Mouse (Mus musculus) cortical plate, adult 2 months (tissue): Measurements from ENCODE around the gene Adcy5. TPM values are rescaled to one million over a fixed set of nuclear protein-coding genes. Genes with fewer than 3 reads are reported as not detected.
A peak's percentile ranks its signal among the peaks of the same experiment; 100 is the strongest.

ENCODE experiments used
- H3K27ac ChIP-seq: fragments of 200-500 bp; 2 replicates; pipeline ENCODE4 v1.5.1; 2012; ENCODE audit warnings: low read length, control low read depth, inconsistent platforms; ENCODE audit not compliant: insufficient read depth
- H3K4me1 ChIP-seq: fragments of 200-500 bp; 2 replicates; pipeline ENCODE4 v1.6.1; 2011; ENCODE audit warnings: low read length; ENCODE audit not compliant: control insufficient read depth, insufficient read depth
- H3K4me3 ChIP-seq: fragments of 200-500 bp; 2 replicates; pipeline ENCODE4 v1.5.1; 2011; ENCODE audit warnings: mild to moderate bottlenecking, low read length, control low read depth; ENCODE audit not compliant: insufficient read depth
- CTCF ChIP-seq: fragments of 200-500 bp; IDR thresholded peaks from 2 replicates; pipeline ENCODE4 v1.5.1; 2011; ENCODE audit warnings: mild to moderate bottlenecking, control low read depth, low read length; ENCODE audit not compliant: insufficient read depth; ENCODE audit errors: extremely low read depth
- POLR2A ChIP-seq: fragments of 200-500 bp; IDR thresholded peaks from 2 replicates; pipeline ENCODE4 v1.6.1; 2011; ENCODE audit warnings: mild to moderate bottlenecking, low read length, control low read depth; ENCODE audit not compliant: insufficient read depth; ENCODE audit errors: extremely low read depth
- polyA plus RNA-seq: library from polyadenylated mRNA; depleted of rRNA; stranded (reverse); fragments of >200 nt; gene quantifications from 2 replicates; pipeline ENCODE4 v1.2.3, GENCODE M21; 2012; rRNA removed

Gene Adcy5
- polyA plus RNA-seq, 1 experiment = 93.4 TPM

DNA sequence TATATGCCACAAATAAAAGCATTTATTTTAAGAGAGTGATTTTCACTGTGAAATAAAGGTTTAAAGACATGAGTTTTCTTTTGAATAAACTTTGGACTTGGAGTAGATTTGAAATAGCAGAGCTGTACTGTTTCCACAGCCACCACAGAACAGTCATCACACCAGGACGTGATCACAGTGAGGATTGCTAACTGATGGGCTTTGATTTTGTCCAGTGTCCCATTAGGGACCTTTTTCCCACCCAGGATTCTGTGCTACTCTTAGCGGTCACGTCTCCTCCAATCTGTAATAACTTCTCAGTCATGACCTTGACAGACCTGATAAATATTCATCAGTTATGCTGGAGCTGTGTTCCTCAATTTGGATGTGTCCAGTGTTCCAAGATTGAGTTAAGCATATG lies 160.8 kb downstream of the Adcy5 start:
- H3K4me3 ChIP-seq = no peak overlapping the region
- H3K27ac ChIP-seq = no peak overlapping the region
- TF ChIP-seq POLR2A = no peak
- TF ChIP-seq CTCF = no peak
- H3K4me1 ChIP-seq = peaks cover 2% of the 10 kb centered on the region; the same call in 1 of the 2 replicates

DNA sequence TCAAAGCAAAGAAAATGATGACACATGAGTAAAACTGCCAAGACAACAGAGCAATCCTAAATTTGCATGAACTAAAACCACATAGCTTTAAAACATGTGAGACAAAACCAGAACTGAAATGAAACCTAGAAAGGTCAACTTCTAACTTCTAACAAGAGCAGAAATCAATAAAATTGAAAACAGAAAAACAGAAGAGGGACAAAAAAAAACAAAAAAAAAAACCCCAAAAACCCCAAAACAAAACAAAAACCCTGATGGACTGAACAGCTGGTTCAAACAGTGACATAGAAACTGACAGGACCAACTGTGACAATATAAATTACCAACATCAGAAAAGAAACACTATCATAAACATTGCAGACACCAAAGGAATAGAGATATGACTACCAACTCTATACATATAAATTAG lies 162.2 kb downstream of the Adcy5 start:
- TF ChIP-seq CTCF (no peak), POLR2A (no peak)
- Histone ChIP-seq H3K4me1 (peaks cover 2% of the 10 kb centered on the region; the same call in 1 of the 2 replicates), H3K27ac (no peak overlapping the region), H3K4me3 (no peak overlapping the region)

DNA sequence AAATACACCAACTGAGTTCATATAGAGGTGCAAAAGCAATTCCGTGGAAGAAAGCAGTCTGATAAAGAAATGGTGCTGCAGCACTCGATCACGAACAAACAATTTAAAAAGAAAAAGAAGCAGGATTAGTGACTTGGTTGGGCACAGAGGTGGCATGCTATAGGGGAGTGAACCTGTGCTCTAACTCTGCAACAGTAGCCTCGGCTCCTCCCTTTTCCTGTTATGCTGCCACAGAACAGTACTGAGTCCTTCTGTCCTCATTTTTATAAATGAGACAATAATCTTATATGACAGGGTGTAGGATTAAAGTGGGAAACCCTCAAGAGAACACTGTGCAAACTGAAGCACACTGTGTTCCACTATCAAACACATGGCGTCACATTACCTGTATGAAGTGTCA lies 162.8 kb downstream of the Adcy5 start:
- TF ChIP-seq CTCF (no peak), POLR2A (no peak)
- H3K27ac ChIP-seq = no peak overlapping the region
- H3K4me1 ChIP-seq = peaks cover 2% of the 10 kb centered on the region; the same call in 1 of the 2 replicates
- no peak overlapping the region for H3K4me3 ChIP-seq

DNA sequence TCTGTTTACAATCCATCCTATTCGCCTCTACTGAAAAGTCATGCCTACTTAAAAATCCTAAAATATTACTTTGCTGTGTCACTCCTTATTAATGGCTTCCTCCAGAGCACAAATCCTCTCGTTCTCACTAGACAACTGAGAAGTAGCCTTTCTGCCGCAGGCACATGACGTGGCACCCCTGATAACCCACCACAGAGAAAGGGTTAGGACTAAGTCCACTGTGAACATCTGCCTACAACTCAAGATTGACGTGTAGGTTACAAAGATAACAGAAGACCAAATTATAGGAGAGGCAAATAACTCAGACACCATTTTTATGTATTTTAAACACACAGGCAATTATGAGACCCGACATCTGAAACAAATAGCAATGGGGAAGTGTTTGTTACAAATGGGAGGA lies 163.7 kb downstream of the Adcy5 start:
- no peak overlapping the region for H3K27ac ChIP-seq
- peaks cover 2% of the 10 kb centered on the region; the same call in 1 of the 2 replicates for H3K4me1 ChIP-seq
- H3K4me3 ChIP-seq = no peak overlapping the region
- no peak for TF ChIP-seq POLR2A
- no peak for TF ChIP-seq CTCF

DNA sequence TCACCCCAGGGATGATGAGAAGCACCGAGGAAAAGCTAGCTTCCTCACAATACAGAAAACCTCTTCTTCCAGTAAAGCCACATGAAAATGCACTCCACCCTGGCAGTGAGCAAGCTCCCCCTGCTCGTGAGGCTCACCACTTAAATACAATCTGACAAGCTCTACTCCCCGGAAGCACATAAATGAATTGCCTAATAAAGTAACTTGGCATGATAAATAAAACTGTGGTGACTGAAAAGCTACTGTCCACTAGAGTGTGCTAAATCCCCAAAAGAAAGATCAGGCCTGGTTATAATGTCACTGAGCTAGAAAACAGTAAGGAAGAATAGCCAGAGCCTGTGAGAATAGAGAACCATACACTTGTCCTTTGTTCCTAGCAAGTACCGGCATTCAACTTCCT lies 164.7 kb downstream of the Adcy5 start:
- Histone ChIP-seq H3K27ac (no peak overlapping the region), H3K4me1 (peaks cover 2% of the 10 kb centered on the region; the same call in 1 of the 2 replicates), H3K4me3 (no peak overlapping the region)
- TF ChIP-seq CTCF = peak; percentile 42; the same call in 1 of the 2 replicates
- no peak for TF ChIP-seq POLR2A

DNA sequence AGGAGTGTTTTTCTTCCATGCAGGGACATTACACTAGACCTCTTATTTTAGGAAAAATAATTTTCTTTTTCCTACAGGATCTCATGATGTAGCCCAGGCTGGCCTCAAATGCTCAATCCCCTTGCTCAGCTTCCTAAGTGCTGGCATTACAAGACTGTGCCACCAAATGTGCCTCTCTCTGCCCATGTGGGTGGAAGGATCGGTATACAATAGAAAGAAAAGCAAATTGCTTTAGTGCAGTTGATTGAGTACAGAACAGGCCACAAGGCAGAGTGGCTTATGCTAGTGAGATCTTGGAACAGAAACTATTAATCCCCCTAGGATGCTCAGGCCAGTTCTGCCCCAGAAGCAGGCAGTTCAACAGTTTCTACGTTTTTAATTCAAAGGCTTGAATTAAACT lies 165.1 kb downstream of the Adcy5 start:
- no peak overlapping the region for H3K4me3 ChIP-seq
- peaks cover 2% of the 10 kb centered on the region; the same call in 1 of the 2 replicates for H3K4me1 ChIP-seq
- no peak for TF ChIP-seq CTCF
- TF ChIP-seq POLR2A = no peak
- no peak overlapping the region for H3K27ac ChIP-seq

DNA sequence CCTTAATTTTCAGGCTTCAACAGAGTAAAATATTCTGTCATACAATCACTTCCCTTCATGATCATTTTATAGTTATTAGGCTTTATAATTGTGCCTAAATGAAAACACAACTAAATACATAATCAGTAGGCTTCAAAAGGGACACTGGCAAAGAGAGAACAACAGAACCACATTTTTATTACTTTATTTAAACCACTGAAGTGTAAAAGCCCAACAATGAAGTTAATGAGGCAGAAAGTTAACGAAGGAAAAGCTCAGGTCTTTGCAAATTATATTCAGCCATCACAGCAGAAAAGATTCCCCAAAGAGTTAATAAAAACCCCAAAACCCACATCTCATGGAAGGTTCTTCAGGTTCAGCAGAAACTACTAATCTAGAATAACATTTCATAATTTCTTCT lies 175.8 kb downstream of the Adcy5 start:
- Histone ChIP-seq H3K4me3 (no peak overlapping the region), H3K27ac (no peak overlapping the region), H3K4me1 (no peaks in the 10 kb centered on the region)
- TF ChIP-seq CTCF (no peak), POLR2A (no peak)

Other genes starting within 250 kb of the Adcy5 start
- 38.2 and 42.7 TPM in 2 replicates for gene Hacd2, start 132.4 kb upstream of the Adcy5 start, polyA plus RNA-seq
- gene Sec22a, start 209.0 kb downstream of the Adcy5 start, polyA plus RNA-seq = 17.5 and 17.9 TPM in 2 replicates